Mouse (Mus musculus) liver, embryonic 16.5 days (tissue): ENCODE results near the gene E030030I06Rik. TPM values are rescaled to one million over a fixed set of nuclear protein-coding genes. Genes with fewer than 3 reads are reported as not detected.
"Not testable (repeated sequence)": the region's sequence is repeated elsewhere in the genome, so short reads cannot be mapped to it uniquely, and the experiment has no call there.

ENCODE experiments used
- ATAC-seq: fragments of 200-750 bp; cut with Nextera tagmentation; 2 replicates; pipeline ENCODE4 v1.8.0; 2017; ENCODE audit warnings: low read depth, mild to moderate bottlenecking, moderate number of reproducible peaks, moderate library complexity
- H3K27ac ChIP-seq: fragments of 300-500 bp; sonication (generic); 2 replicates; pipeline ENCODE4 v1.5.1; 2014; ENCODE audit warnings: mild to moderate bottlenecking, low read length
- H3K27me3 ChIP-seq: fragments of 300-500 bp; sonication (generic); 2 replicates; pipeline ENCODE4 v1.6.1; 2014; ENCODE audit warnings: low read depth, low read length, mixed read lengths; ENCODE audit not compliant: control insufficient read depth, insufficient read depth
- H3K36me3 ChIP-seq: fragments of 300-500 bp; sonication (generic); 2 replicates; pipeline ENCODE4 v1.6.1; 2014; ENCODE audit warnings: mild to moderate bottlenecking; ENCODE audit not compliant: control insufficient read depth, insufficient read depth
- H3K4me1 ChIP-seq: fragments of 300-500 bp; sonication (generic); 2 replicates; pipeline ENCODE4 v1.6.1; 2014; ENCODE audit warnings: low read depth, low read length, mixed read lengths; ENCODE audit not compliant: control insufficient read depth
- H3K4me2 ChIP-seq: fragments of 300-500 bp; sonication (generic); 2 replicates; pipeline ENCODE4 v1.6.1; 2014; ENCODE audit warnings: low read depth, low read length, mixed read lengths
- H3K4me3 ChIP-seq: fragments of 300-500 bp; sonication (generic); 2 replicates; pipeline ENCODE4 v1.5.1; 2014; ENCODE audit warnings: low read depth, mild to moderate bottlenecking, low read length
- H3K9ac ChIP-seq: fragments of 300-500 bp; sonication (generic); 2 replicates; pipeline ENCODE4 v1.6.1; 2014; ENCODE audit warnings: low read depth, low read length
- H3K9me3 ChIP-seq: fragments of 300-500 bp; sonication (generic); replicated peaks from 2 replicates; pipeline ENCODE4 v1.6.1; 2016; ENCODE audit warnings: low read length; ENCODE audit not compliant: control insufficient read depth
- WGBS: fragments of 180-500 bp; shearing (Covaris S2); extraction: QIAGEN DNeasy Blood & Tissue Kit; methylation state at CpG from one replicate; pipeline ENCODE4 v1.1.7; 2014; ENCODE audit not compliant: insufficient replicate concordance; 5-methylcytosine and 5-hydroxymethylcytosine counted together
- polyA plus RNA-seq: library from polyadenylated mRNA; unstranded; fragments of >200 nt; fragmentation: Nextera tagmentation; extraction: Ambion mirVana; gene quantifications from 2 replicates; pipeline ENCODE4 v1.2.1, GENCODE M21; 2015

E030030I06Rik gene
- polyA plus RNA-seq, 1 experiment from 2014 or later: 3.5 TPM

DNA sequence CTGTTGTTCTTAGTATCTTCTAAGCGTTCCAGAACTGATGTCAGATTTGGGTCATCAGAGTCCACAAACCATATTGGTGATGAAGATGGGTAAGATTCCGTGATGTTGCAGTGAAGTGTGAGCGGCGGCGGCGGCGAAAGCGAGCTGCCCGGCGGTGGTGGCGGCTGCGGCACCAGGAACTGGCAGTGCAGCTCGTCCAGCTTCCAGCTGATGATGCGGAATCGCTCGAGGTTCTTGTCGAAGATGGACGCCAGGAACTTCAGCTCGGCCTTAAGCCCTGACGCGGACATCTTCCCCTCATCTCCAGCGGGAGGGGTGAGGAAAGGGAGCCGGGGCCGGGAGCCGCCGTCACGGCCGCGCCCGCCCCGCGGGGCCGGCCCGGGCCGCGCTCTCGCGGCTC is 5.1 kb upstream of the E030030I06Rik start:
- Histone ChIP-seq H3K4me3 (0 out of 2 replicates have a peak overlapping the region, but pooled peaks have one; percentile 6), H3K27me3 (peaks cover 76% of the 10 kb centered on the region)
- ATAC-seq, H3K36me3 ChIP-seq, H3K9me3 ChIP-seq, H3K27ac ChIP-seq, H3K4me1 ChIP-seq, H3K9ac ChIP-seq, H3K4me2 ChIP-seq: not testable (repeated sequence)
- WGBS: under 1% methylated on average over 38 of the region's 38 CpGs

DNA sequence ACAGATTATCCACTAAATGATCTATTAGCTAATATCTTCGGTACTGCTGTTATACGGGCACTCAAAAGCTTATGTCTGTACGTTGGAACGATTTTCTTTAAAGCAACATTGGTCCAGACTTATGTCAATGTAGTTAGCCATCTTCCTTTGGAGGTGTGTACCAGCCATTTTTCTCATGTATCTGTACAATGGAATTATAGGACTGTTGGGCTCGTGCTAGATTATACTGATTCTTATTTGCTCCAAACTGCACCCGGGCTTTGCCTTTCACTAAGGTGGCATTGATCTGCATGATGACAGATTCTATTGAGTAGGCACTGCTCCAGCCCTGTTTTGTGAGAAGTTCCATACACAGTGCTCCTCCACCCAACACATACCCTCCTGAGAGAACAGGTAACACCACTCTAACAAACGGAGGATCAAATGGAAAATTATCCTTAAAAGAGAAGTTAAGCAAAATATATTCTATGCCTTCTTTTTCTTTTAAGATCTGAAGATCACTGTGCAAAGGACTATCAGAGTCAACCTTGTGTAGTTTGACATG is 4.1 kb upstream of the E030030I06Rik start:
- H3K27me3 ChIP-seq: peaks cover 76% of the 10 kb centered on the region
- H3K9me3 ChIP-seq, H3K27ac ChIP-seq, H3K4me3 ChIP-seq, H3K4me1 ChIP-seq, H3K4me2 ChIP-seq, ATAC-seq, H3K9ac ChIP-seq, H3K36me3 ChIP-seq: not testable (repeated sequence)
- WGBS: 21% methylated on average over 7 of the region's 7 CpGs

- ATAC-seq, H3K4me3 ChIP-seq: not testable (repeated sequence)
- peaks cover 75% of the 10 kb centered on the region for H3K27me3 ChIP-seq
Observed at GRCm38 (mm10) chr10:22151863-22152640, 3.0 kb upstream of the E030030I06Rik start.

GRCm38 (mm10) chr10:22151056-22151862 is 2.2 kb upstream of the E030030I06Rik start:
- not testable (repeated sequence) for ATAC-seq, H3K9ac ChIP-seq, H3K4me1 ChIP-seq, H3K27ac ChIP-seq, H3K9me3 ChIP-seq, H3K4me3 ChIP-seq, H3K36me3 ChIP-seq
- WGBS: 2% methylated on average over 54 of the region's 55 CpGs
- peaks cover 68% of the 10 kb centered on the region for H3K27me3 ChIP-seq
- peak overlapping the region; percentile 34; the same call in 1 of the 2 replicates for H3K4me2 ChIP-seq

More at GRCm38 (mm10) chr10:22151863-22152640, 3.0 kb upstream of the E030030I06Rik start:
- not testable (repeated sequence) for H3K4me2 ChIP-seq, H3K4me1 ChIP-seq, H3K9ac ChIP-seq, H3K27ac ChIP-seq, H3K9me3 ChIP-seq, H3K36me3 ChIP-seq
- 4% methylated on average over 11 of the region's 11 CpGs for WGBS

GRCm38 (mm10) chr10:22150593-22150992 is 1.5 kb upstream of the E030030I06Rik start:
- H3K4me1 ChIP-seq: peaks cover 4% of the 10 kb centered on the region
- H3K9me3 ChIP-seq: no peaks in the 10 kb centered on the region
- no peak for ATAC-seq
- peak overlapping the region; percentile 63 for H3K4me3 ChIP-seq
- peak overlapping the region; percentile 34 for H3K4me2 ChIP-seq
- no peak overlapping the region for H3K9ac ChIP-seq
- H3K36me3 ChIP-seq: no peaks in the 10 kb centered on the region
- under 1% methylated on average over 27 of the region's 27 CpGs for WGBS
- peaks cover 61% of the 10 kb centered on the region for H3K27me3 ChIP-seq
- H3K27ac ChIP-seq: no peak overlapping the region

DNA sequence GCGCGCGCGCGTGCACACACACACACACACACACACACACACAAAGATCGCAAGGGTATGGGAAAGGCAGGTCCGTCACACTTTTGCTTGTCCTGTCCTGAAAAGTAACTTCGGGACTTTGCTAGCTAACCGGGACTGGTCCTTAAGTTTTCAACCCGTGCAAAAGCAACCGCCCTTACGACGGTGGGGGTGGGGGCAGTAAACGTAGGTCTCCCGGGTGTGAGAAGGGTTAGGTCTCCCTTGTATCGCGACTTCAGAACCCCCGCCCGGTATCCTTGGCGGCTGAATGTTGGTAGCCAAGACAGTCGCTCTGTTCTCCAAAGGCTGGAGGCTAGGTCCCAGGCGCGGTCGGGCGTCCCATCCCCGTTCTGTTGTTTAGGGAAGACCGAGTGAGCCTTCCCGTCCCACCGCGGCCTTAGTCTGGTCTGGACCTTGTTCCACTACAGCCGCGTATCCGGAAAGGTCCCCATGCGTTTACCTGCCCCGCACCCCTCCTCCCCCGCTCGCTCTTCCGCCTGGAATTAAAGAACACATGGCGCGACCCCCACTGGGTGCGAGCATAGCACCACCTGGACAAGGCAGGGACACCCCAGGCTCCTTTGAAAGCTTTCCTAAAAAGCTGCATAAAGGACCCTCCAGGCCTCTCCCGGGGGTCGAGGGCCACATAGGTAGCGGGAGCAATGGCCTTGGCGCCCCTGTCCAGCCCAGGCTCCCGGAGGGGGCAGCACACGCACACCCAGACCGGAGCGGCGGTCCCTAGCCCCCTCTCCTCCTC is 808 bp upstream of the E030030I06Rik start:
- peak overlapping the region; percentile 63 for H3K4me3 ChIP-seq
- H3K27ac ChIP-seq: no peak overlapping the region
- no peak for ATAC-seq
- no peak overlapping the region for H3K9ac ChIP-seq
- H3K4me1 ChIP-seq: peaks cover 4% of the 10 kb centered on the region
- no peaks in the 10 kb centered on the region for H3K36me3 ChIP-seq
- H3K27me3 ChIP-seq: peaks cover 54% of the 10 kb centered on the region
- no peaks in the 10 kb centered on the region for H3K9me3 ChIP-seq
- under 1% methylated on average over 49 of the region's 50 CpGs for WGBS
- peak overlapping the region; percentile 77 for H3K4me2 ChIP-seq

DNA sequence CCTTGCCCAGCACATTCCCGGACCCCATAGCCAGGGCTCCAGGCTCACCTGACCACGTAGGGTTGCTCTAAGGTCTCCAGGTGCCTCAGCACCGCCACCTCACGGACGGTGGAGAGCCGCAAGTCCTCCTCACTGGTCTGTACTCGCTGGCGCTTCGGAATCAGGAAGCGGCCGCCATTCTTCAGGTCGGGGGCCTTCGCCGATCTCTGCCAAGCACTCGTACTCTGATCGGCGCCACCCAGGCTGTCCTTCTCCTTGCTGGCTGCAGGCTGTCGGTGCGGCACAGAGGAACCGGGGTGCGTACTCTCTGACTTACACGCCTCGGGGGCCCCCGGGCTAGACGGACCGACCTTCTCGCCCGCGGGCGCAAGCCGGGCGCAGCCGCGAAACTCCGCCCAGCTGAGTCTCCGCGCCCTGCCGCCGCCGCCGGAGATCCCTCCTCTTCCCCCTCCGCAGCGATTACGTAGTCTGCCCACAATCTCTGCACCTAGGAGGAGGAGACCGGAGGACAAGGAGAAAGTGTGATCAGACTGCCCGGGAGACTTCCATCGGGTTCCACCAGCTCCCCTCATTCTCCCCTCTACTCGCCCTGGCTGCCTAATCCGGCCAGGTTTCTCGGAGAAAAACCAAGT is 513 bp downstream of the E030030I06Rik start:
- H3K27ac ChIP-seq: peak overlapping the region; percentile 41; the same call in 1 of the 2 replicates
- H3K4me3 ChIP-seq: peak overlapping the region; percentile 63

GRCm38 (mm10) chr10:22142926-22143325 is 6.1 kb downstream of the E030030I06Rik start:
- ATAC-seq: no peak
- Histone ChIP-seq H3K9ac (no peak overlapping the region), H3K4me2 (no peak overlapping the region), H3K27ac (no peak overlapping the region), H3K4me3 (no peak overlapping the region), H3K36me3 (no peaks in the 10 kb centered on the region), H3K4me1 (no peaks in the 10 kb centered on the region), H3K9me3 (no peaks in the 10 kb centered on the region), H3K27me3 (no peaks in the 10 kb centered on the region)
- WGBS: 50% methylated on average over 5 of the region's 5 CpGs

More for the DNA sequence above, 513 bp downstream of the E030030I06Rik start:
- Histone ChIP-seq H3K9me3 (no peaks in the 10 kb centered on the region), H3K27me3 (peaks cover 44% of the 10 kb centered on the region), H3K9ac (peak overlapping the region; percentile 29), H3K4me2 (peak overlapping the region; percentile 77), H3K4me1 (peaks cover 4% of the 10 kb centered on the region), H3K36me3 (no peaks in the 10 kb centered on the region)
- ATAC-seq: peak; percentile 85
- under 1% methylated on average over 50 of the region's 50 CpGs for WGBS
